Mouse (Mus musculus) thymus, adult 2 months (tissue): Measurements from ENCODE around the gene Gm49318. TPM values are rescaled to one million over a fixed set of nuclear protein-coding genes. Genes with fewer than 3 reads are reported as not detected.

Source experiments
- DNase-seq: peaks from one replicate; pipeline ENCODE4 v3.0.0; 2021
- H3K27ac ChIP-seq: fragments of 200-500 bp; 2 replicates; pipeline ENCODE4 v1.5.1; 2012; ENCODE audit warnings: low read length, control low read depth; ENCODE audit not compliant: control insufficient read depth, insufficient read depth
- H3K27me3 ChIP-seq: fragments of 200-500 bp; 2 replicates; pipeline ENCODE4 v1.6.1; 2012; ENCODE audit warnings: mild to moderate bottlenecking, low read length, moderate library complexity, mixed read lengths; ENCODE audit not compliant: control insufficient read depth, insufficient read depth
- H3K36me3 ChIP-seq: fragments of 200-500 bp; 2 replicates; pipeline ENCODE4 v1.6.1; 2012; ENCODE audit warnings: mild to moderate bottlenecking, low read length, moderate library complexity; ENCODE audit not compliant: control insufficient read depth, insufficient read depth
- H3K4me1 ChIP-seq: fragments of 200-500 bp; replicated peaks from 2 replicates; pipeline ENCODE4 v1.6.1; 2012; ENCODE audit warnings: low read length; ENCODE audit not compliant: control insufficient read depth, insufficient read depth
- H3K4me3 ChIP-seq: fragments of 200-500 bp; 2 replicates; pipeline ENCODE4 v1.5.1; 2012; ENCODE audit warnings: mild to moderate bottlenecking, low read length, control low read depth, moderate library complexity; ENCODE audit not compliant: control insufficient read depth, insufficient read depth
- CTCF ChIP-seq: fragments of 200-500 bp; IDR thresholded peaks from 2 replicates; pipeline ENCODE4 v1.5.1; 2012; ENCODE audit warnings: mild to moderate bottlenecking, control low read depth, low read length, moderate library complexity, borderline replicate concordance; ENCODE audit not compliant: control insufficient read depth, poor library complexity, insufficient read depth; ENCODE audit errors: extremely low read depth
- POLR2A ChIP-seq: fragments of 200-500 bp; IDR thresholded peaks from 2 replicates; pipeline ENCODE4 v1.6.1; 2012; ENCODE audit warnings: mild to moderate bottlenecking, low read length, control low read depth, moderate library complexity; ENCODE audit not compliant: control insufficient read depth, poor library complexity, insufficient read depth; ENCODE audit errors: extremely low read depth
- WGBS: fragments of 180-500 bp; shearing (Covaris S2); methylation state at CpG from one replicate; pipeline ENCODE4 v1.1.7; 2018; 5-methylcytosine and 5-hydroxymethylcytosine counted together
- polyA plus RNA-seq: library from polyadenylated mRNA; depleted of rRNA; stranded (reverse); fragments of >200 nt; gene quantifications from 2 replicates; pipeline ENCODE4 v1.2.3, GENCODE M21; 2012

Gm49318 gene
- polyA plus RNA-seq, 1 experiment: not detected

DNA sequence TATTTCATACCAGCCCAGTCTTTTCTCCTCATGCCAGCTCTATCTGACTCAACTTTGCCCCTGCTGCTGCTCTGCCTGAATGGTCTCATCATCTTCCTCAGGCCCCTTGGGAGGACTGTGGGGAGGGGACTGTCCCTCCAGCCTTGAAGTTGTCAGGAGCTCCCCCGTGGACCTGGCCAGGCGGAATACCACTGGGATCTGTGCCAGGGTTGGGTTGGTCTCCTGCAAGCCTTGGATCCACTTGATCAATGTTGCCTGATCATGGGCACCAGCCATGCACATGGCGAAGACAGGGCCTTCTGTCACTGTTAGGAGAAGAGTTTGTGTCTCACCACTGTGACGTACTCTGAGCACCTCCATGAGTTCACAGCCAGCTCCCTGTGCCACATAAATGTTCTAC is 1.2 kb upstream of the Gm49318 start:
- 98% methylated on average over 4 of the region's 4 CpGs for WGBS
- Histone ChIP-seq H3K27me3 (no peaks in the 10 kb centered on the region), H3K27ac (no peak overlapping the region), H3K4me1 (peaks cover 5% of the 10 kb centered on the region; the same call in 1 of the 2 replicates), H3K4me3 (no peak overlapping the region), H3K36me3 (no peaks in the 10 kb centered on the region)
- DNase-seq: no peak
- TF ChIP-seq POLR2A (no peak), CTCF (no peak)

DNA sequence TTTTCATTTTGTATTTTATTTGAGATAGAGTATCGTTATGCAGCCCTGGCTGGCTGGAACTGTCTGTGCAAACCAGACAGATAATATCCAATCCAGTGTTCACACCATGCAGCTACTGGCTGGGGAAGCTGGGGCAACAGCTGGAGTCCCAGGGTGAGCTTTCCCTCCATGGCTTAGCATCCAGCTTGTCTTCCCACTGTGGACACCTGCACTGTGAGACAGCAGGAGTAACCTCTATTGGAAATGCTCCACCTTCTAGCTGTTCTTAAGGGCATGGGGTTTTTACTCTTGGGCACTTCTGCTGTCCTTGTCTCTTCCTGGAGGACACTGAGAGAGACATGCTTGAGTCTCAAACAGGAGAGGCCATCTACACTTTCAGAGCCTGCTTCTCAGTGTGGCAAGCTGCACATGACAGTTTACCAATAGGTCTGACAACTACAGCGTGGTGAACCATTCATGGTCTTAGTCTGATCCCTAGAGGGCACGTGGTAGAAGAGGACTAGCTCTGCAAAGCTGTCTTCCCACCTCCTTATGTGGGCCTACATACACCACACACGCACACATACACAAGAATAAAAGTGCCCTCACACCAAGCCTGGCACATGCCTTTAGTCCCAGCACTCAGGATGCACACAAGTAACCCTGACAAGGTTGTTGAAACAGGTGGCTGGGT is 1.0 kb downstream of the Gm49318 start:
- Histone ChIP-seq H3K36me3 (no peaks in the 10 kb centered on the region), H3K27me3 (no peaks in the 10 kb centered on the region), H3K4me1 (peaks cover 5% of the 10 kb centered on the region; the same call in 1 of the 2 replicates), H3K4me3 (no peak overlapping the region), H3K27ac (peak overlapping the region; percentile 1; the same call in 1 of the 2 replicates)
- TF ChIP-seq CTCF (no peak), POLR2A (no peak)
- no peak for DNase-seq
- WGBS: 73% methylated on average over 4 of the region's 4 CpGs

GRCm38 (mm10) chr9:22067195-22067594 is 3.9 kb downstream of the Gm49318 start:
- no peaks in the 10 kb centered on the region for H3K36me3 ChIP-seq
- peaks cover 5% of the 10 kb centered on the region; the same call in 1 of the 2 replicates for H3K4me1 ChIP-seq
- WGBS: 97% methylated on average over 5 of the region's 5 CpGs
- DNase-seq: no peak
- no peaks in the 10 kb centered on the region for H3K27me3 ChIP-seq
- TF ChIP-seq CTCF: no peak
- H3K4me3 ChIP-seq: no peak overlapping the region
- no peak overlapping the region for H3K27ac ChIP-seq

DNA sequence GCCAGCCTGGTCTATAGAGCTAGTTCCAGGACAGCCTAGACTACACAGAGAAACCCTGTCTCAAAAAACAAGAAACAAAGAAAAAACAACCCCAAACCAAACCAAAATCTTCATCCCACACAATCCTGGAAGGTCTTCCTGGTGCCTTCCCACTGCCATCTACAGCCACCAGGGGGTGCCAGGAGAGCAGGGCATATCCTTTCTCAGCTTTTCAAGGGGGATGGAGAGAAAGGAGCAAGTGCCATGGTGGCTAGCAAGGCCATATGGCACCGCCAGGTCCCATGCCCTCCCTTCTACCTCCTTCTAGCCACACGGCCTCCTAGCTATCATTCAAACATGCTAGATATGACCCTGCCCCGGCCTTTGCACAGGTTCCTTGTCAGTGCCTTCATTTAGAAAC is 4.6 kb downstream of the Gm49318 start:
- WGBS: 90% methylated on average over 3 of the region's 3 CpGs
- H3K27ac ChIP-seq: no peak overlapping the region
- TF ChIP-seq CTCF (peak; percentile 65; the same call in 1 of the 2 replicates), POLR2A (no peak)
- H3K36me3 ChIP-seq: peaks cover 5% of the 10 kb centered on the region; the same call in 1 of the 2 replicates
- no peak overlapping the region for H3K4me3 ChIP-seq
- DNase-seq: peak; percentile 67
- H3K4me1 ChIP-seq: peaks cover 5% of the 10 kb centered on the region; the same call in 1 of the 2 replicates
- H3K27me3 ChIP-seq: no peaks in the 10 kb centered on the region

DNA sequence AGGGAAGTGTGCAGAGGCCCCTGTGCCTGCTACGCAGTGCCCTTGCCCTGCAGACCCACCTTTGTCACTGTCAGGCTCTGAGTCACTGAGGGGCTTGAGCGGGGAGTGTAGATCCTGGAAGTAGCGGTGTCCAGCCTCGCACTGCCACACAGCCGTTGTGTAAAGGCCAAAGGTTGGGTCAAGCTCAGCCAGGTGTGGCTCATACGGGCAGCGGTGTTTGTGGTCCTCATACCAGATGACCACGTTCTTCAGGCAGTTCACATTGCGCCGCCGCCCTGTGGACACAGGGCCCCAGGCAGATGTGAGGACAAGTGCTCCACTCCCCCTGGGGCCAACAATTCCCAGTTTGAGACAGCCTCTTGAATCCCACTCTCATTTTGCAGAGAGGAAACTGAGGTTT is 5.4 kb downstream of the Gm49318 start:
- 97% methylated on average over 11 of the region's 11 CpGs for WGBS
- Histone ChIP-seq H3K36me3 (peaks cover 5% of the 10 kb centered on the region; the same call in 1 of the 2 replicates), H3K4me3 (no peak overlapping the region), H3K4me1 (peaks cover 5% of the 10 kb centered on the region; the same call in 1 of the 2 replicates), H3K27ac (no peak overlapping the region), H3K27me3 (no peaks in the 10 kb centered on the region)
- TF ChIP-seq CTCF: no peak
- no peak for TF ChIP-seq POLR2A
- no peak for DNase-seq

GRCm38 (mm10) chr9:22064341-22064740 is 6.7 kb downstream of the Gm49318 start:
- Histone ChIP-seq H3K4me3 (no peak overlapping the region), H3K36me3 (peaks cover 10% of the 10 kb centered on the region), H3K27me3 (no peaks in the 10 kb centered on the region), H3K27ac (no peak overlapping the region), H3K4me1 (no peaks in the 10 kb centered on the region)
- 91% methylated on average over 3 of the region's 3 CpGs for WGBS
- TF ChIP-seq POLR2A: no peak
- no peak for DNase-seq

DNA sequence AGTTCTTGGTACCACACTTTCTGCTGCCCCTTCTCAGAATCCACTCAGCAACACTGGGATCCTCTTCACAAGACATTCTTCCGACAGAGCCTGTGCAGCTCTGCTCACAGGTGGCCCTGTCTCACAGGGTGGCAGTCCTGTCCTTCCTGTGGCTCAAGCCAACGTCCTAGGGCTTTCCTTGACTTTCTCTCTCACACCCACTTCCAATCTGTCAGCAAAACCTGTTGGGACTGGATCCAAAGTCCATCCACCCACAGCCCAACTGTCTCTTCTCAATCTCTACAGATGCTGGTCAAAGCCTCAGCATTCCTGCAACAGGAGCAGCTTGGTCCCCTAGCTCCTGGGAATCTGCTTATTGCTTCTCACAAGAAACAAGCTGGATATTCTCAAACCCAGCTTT is 9.7 kb downstream of the Gm49318 start:
- 97% methylated on average over 2 of the region's 2 CpGs for WGBS
- Histone ChIP-seq H3K27ac (no peak overlapping the region), H3K4me3 (no peak overlapping the region), H3K27me3 (no peaks in the 10 kb centered on the region), H3K4me1 (no peaks in the 10 kb centered on the region), H3K36me3 (peaks cover 11% of the 10 kb centered on the region)
- TF ChIP-seq CTCF (no peak), POLR2A (no peak)
- no peak for DNase-seq
